Mouse (Mus musculus): ENCODE data around the gene Ebi3.

Ebi3 gene

GRCm38 (mm10) chr17:55958918-55959728, 6.7 kb downstream of the Ebi3 start, which contains the start of gene Yju2:
Gene Yju2, plus strand, starts transcription at chr17:55959099.
- peak; percentile 93 for DNase-seq

GRCm38 (mm10) chr17:55959946-55960740, 7.7 kb downstream of the Ebi3 start:
- DNase-seq: no peak

- DNase-seq: no peak
Measured at GRCm38 (mm10) chr17:55960791-55961190, 8.4 kb downstream of the Ebi3 start.

GRCm38 (mm10) chr17:55961631-55962030, 9.2 kb downstream of the Ebi3 start:
- no peak for DNase-seq

DNA sequence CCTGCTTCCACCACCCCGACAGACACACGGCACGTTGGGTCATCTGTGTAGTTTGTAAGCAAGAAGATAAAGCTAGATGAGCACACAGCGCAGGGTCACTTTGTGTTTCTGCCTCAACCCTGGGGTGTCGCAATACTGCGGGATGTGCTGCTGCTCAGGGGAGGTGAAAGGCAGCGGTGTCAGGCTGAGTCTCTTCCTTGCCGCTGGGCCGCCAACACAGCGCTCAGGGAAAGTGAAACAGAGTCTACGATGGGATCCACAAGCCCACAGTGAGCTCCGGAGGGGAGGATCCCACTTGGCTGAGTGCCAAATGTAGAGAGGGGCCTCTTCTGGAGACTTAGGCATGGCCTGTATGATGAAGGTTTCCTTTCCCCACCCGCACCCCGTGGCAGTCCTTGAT, 10.7 kb downstream of the Ebi3 start:
- no peak for DNase-seq

DNA sequence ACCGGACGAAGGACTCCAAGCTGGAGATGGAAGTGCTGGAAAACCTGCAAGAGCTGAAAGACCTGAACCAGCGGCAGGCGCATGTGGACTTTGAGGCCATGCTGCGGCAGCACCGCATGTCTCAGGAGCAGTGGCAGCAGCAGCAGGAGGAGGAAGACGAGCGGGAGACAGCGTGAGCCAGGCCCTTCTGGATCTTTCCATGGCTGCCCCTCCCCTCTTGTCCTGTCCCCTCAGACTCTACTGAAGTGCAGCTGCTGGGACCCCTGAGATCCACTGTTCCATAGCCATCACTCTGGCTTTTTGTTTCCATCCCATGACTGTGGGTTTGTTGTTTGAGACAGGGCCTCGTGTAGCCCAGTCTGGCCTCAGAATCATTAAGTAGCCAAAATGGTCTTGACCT, 12.1 kb downstream of the Ebi3 start:
- no peak for DNase-seq

DNA sequence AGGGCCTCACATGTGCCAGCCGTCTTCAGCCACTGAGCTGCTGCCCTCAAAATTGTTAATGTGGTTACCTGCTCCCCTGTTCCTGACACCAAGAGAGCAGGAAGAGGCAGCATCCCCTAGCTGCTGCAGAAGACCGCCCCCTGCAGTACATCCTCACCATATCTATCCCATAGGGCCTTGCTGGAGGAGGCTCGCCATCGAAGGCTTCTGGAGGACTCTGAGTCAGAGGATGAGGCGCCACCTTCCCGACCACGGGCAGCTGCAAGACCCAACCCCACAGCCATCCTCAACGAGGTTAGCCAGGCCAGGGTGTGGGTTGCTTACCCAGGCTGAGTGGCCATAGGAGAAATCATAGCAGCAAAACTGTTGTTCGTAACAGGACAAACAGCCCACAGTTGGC, 12.6 kb downstream of the Ebi3 start:
- DNase-seq: no peak

DNA sequence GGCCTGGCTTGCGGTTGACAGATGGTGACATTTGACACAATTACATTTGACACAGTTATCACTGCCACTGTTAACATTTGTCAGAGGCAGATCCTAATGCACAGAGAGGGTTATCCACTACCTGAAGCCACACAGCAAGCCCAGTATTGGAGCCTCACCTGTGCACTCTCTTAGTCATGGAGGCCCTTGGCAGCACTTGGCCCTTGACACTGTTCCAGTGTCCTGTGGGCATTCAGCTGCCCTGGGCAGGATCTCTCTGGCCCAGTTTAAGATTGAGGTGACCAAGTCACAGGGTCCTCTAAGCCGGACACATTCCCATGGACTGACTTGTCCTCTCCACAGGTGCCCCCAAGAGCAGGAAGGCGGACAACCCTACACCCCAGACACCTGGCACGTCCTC, 14.7 kb downstream of the Ebi3 start:
- no peak for DNase-seq

- no peak for DNase-seq
Measured at GRCm38 (mm10) chr17:55968210-55968609, 15.8 kb downstream of the Ebi3 start.

DNA sequence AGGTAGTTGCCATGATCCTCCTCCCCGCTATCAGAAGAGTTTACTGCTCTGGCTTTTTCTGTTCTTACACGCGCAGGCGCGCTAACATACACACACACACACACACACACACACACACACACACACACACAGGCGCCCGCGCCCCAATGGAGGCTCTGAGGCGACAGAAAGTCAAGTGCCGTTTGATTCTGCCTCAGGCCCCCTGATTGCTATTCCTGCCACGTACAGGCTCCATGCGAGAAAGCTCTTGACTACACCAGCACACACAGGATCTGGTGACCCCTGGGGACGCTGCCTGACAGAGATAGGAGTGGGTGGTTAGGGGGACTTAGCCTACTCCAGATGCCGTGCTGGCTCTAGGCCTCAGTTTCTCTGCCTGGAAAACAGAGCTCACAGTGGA, 17.1 kb downstream of the Ebi3 start:
- no peak for DNase-seq

DNA sequence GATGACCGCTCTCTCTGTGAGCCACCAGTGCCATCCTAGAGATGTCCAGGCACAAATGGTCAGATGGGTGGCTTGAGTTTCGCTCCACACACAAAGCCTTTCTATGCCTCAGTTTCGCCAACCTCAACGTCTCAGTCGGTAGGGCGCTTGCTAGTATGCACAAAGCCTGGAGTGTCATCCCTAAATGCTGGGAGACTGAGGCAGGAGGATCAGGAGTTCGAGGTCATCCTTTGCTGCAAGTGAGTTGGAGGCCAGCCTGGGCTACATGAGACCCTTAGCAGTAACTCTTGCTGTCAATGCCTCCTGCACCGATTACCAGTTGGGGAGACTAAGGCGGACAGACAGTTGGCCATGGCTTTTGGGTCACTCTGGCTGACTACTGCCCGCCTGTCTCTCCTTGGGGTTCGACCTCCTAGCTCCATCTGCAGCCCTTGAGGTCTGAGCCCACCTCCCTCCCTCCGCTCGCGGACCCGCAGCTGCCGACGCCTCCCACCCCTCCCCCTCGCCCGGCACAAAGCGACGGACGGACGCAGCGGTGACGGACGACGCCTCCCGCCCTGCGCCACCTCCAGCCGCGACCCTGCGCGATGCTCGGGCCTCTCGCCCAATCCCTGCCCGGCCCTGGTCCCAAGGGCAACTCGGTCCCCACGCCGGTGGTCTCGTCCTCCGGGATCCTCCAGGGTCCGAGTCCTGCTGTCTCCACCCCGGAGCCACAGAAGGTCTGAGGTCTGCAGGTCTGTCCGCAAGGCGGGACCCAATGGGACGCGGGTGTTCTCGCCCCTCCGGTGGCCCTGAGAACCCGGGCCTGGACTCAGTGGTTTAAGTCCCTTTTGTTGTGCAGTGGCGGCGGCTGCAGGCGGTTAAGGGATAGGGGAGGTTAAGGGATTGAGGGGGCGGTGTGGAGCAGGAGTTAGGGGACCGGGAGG, 17.8 kb downstream of the Ebi3 start, which contains the start of gene Shd:
Gene Shd (plus strand): TSS at position 502 of the 926 bp plus-strand sequence.
- no peak for DNase-seq

DNA sequence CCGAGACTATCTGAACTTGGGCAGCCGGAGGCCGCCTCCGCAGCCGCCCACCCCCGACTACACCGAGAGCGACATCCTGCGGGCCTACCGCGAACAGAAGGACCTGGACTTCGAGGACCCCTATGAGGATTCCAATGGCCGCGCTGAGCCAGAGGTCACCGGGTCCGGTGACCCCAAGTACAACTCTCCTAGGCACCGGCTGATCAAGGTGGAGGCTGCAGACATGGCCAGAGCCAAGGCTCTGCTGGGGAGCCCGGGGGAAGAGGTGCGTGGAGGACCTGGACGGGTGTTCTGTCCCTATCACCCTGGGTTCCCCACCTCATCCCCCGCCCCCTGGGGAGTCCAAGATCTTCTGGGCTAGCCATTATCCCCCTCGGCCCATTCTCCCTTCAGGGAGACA, 19.0 kb downstream of the Ebi3 start:
- no peak for DNase-seq

DNA sequence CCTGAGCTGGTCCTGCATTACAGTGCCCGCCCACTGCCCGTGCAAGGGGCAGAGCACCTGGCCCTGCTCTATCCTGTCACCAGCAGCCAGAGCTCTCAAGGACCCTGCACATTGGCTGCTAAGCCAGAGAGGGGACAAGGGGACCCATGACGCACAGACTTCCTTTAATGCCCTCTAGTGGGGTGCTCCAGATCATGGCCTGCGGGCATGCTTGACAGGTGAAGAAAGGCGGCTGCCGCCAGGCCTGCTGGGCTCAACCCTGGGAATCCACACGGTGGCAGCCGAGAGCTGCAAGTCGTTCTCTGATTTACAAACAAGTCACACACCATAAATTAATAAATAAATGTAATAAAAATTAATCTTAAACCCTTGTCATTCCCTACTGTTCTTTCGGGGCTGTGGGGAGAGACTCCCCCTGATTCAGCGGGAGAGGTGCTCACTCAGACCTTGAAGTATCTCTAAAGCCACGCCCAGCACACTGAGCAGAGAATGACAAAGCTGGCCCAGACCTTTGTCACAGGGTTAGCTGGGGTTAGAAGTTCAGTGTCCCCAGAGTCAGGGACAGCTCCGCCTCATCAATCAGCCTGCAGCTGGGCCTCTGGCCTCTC, 23.9 kb downstream of the Ebi3 start:
- peak; percentile 66 for DNase-seq

DNA sequence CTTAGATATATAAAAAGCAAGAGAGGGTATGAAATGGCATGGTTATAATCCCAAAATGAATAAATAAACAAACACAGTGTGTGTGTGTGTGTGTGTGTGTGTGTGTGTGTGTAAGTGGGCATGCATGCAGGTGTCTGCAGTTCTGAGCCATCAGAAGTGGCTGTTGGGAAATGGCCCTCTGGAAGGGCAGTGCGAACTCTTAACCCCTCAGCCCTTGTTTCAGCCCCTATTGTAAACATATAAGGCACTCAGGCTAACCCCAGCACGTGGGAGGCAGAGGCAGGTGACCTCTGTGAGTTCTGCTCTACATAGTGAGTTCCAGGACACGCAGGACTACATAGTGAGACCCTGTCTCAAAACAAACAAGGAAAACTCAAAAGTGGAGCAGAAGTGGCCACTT, 24.9 kb downstream of the Ebi3 start:
- no peak for DNase-seq

DNA sequence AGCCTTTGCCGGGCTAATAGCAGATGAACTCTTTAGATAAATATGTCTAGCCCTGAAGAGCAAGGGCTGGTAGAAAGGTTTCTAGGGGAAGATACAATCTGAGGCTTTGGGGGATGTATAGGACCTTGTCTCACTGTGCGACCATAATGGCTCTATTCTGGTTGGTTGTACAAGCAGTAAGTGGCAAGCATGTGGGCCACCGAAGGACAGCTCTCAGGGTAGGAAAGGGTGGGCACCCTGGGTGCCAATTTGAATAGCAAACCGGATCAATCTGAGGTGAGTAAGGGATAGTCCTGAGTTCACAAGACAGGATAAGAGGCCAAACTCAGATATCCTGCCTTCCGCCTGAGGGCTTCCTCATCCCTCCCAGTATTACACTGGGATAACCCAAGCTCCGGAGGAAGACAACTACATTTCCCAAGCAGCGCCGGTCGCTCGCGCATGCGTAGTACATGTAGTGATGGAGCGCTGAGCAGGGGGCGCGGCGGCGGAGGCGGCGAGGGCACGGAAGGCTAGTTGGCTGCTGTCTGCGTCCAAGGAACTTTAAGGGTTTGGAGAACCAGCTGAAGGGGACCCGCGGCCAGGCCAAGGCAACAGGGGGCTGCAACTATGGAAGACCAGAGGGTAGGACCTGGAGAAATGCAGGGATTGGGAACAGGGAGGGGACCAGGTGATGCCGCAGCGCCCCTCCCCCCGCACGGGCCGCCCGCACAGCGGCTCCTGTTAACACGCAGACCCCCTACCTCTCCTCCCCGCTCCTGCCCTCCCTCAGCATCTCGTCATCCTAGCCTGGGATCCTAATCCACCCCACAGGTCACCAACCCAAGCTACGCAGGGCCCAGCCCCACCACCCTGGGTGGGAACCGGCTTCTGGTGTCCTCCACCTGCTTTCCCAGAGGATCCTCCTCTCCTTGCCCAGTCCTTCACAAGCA, 33.9 kb downstream of the Ebi3 start, which contains the start of gene Fsd1:
Gene Fsd1 (plus strand): TSS at position 480 of the 932 bp plus-strand sequence.
- peak; percentile 86 for DNase-seq

DNA sequence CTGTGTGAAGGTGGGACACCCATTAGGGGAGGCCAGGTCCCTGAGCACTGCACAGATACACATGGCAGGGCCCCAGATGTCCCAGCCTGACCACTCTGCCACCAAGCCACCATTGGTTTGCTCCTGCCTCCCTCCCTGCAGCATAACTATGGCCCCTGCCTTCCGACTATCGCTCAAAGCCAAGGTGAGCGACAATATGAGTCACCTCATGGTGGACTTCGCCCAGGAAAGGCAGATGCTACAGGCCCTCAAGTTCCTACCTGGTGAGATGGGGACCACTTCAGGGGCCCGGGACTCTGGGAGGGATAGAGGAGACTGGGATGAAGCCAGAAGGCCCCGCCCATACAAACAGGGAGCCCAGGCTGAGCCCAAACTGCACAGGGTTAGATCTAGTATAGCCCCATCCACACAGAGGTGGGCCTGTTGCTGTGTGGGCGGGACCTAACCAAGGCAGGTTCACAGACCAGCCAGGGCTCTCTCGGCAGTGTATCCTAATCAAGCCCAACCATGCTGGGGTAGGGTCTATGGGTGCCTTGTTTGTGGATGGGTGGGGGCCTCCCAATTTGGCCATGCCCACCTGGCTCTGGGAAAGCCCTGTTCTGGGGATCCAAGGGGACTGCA, 37.9 kb downstream of the Ebi3 start:
- no peak for DNase-seq

DNA sequence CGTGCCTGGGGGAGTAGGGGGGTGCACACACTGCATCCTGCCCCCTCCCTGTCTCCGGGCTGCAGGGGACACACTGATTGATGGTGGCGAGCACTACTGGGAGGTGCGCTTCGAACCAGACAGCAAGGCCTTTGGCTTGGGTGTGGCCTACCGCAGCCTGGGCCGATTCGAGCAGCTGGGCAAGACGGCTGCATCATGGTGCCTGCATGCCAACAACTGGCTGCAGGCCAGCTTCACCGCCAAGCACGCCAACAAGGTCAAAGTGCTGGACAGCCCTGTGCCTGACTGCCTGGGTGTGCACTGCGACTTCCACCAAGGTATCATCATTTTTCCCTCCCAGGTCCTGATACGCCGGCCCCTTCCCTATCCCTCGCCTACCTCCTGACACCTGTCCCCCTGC, 43.6 kb downstream of the Ebi3 start:
- DNase-seq: no peak

DNA sequence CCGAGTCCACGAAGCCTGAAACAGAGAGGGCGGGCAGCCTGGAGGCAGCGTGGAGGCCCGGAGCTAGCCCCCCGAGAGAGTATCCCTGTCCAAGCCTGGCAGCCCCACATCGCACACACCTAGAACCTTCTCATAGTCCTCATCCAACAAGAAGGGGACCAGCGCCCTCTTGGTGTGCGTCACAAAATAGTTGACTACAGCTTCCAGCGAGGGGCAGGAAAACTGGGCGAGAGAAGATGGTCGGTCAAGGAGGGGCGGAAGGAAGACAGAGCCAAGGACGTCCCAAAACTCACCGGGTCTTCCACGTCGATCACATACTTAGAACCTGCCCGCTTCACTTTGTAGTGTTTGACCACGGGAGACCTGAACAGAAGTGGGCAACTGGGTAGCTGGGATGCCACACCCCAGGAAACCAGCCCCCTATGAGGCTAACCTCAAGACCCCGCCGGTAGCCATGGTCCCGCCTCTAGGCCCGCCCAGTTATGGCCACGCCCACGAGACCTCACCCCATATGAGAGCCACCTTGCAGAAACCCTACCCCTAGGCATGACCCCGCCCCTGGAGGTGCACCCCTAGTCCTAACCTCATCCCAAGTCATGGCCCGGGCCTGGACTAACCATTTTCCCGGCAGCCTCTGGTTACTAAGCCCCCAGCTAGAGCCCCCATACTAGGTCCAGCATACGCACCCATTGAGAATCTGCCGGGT, 47.5 kb downstream of the Ebi3 start:
- DNase-seq: no peak

GRCm38 (mm10) chr17:56003000-56003399, 50.6 kb downstream of the Ebi3 start:
- DNase-seq: no peak

DNA sequence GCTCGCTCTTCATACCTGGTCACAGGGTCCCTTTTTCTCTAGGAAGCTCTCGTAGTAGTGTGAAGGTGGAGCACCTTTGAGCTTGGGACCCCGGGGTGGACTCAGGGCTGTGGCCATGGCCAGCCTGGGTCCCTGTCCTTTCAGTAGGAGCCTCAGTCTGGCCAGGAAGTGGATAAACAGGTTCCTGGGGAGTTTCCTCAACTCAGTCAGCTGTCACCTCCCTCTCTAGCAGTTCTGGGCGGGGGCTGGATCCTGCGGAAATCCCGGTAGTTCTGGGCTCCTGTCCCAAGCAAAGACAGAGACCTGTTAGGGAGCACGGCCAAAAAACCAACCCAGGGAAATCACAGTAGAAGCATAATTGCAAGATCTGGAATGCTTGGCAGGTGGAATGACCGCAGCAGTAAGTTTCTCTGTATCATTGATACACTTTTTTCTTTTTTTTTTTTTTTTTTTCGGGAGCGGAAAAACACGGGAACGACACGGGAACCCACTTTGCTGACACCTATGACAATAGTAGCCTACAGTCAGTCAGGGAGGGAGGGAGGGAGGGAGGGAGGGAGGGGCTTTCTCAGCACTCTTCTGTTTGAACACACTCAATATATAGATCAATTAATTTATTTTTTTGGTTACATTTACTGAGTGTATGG, 53.1 kb downstream of the Ebi3 start, which contains the start of the genes Stap2 and Mpnd:
Gene Stap2 (minus strand): TSS at position 170 of the 647 bp plus-strand sequence.
Gene Mpnd (plus strand): TSS at position 297 of the 647 bp plus-strand sequence.
- DNase-seq: no peak
